Mouse (Mus musculus): Measurements from ENCODE around the gene Clec16a. TPM values are rescaled to one million over a fixed set of nuclear protein-coding genes. Genes with fewer than 3 reads are reported as not detected.

The Clec16a gene
- polyA plus RNA-seq, 1 experiment: 19.6 TPM

GRCm38 (mm10) chr16:10641146-10641545, 96.0 kb downstream of the Clec16a start:
- no peak for TF ChIP-seq GATA1 (IDR thresholded peaks at IDR 0.05; ENCODE audit: low read length)

DNA sequence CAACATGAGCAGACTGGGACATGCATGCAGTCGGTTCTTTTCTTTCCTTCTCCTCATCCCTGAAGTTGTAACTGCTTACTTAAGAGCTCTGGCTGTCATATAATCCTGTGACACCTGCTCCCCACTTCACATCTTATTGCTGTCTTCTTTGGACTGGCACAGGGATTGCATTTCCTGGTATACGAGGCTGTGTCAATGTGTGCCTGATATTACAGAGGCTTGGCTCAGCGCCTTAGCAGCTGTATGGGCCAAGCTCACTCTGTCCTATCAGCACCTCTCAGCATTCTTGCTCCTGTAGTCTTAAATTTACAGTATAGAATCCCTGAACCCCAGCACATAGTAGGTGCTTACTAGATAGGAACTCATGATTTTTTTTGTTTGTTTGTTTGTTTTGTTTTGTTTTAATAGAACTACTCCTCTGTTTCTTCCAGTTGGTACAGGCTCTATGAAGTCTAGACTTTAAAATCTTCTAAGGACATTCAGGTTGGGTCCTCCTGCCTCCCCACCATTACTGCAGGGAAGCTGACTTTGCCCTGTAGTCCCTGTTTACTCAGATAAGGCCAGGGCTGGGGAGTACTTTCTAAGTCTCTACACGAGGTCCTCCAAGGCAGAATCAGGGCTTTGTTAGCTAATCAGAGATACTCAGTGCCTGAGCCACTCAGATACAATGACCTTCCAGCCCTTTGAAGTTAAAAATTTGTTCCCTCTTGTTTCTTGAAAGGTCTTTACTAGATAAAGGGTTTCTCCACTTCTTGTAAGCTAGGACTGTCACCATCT, 97.9 kb downstream of the Clec16a start:
- no peak for TF ChIP-seq GATA1 (IDR thresholded peaks at IDR 0.05; ENCODE audit: low read length)

GRCm38 (mm10) chr16:10644238-10644637, 99.1 kb downstream of the Clec16a start:
- TF ChIP-seq GATA1 (IDR thresholded peaks at IDR 0.05; ENCODE audit: low read length): no peak

GRCm38 (mm10) chr16:10644731-10645130, 99.6 kb downstream of the Clec16a start:
- no peak for TF ChIP-seq GATA1 (IDR thresholded peaks at IDR 0.05; ENCODE audit: low read length)

DNA sequence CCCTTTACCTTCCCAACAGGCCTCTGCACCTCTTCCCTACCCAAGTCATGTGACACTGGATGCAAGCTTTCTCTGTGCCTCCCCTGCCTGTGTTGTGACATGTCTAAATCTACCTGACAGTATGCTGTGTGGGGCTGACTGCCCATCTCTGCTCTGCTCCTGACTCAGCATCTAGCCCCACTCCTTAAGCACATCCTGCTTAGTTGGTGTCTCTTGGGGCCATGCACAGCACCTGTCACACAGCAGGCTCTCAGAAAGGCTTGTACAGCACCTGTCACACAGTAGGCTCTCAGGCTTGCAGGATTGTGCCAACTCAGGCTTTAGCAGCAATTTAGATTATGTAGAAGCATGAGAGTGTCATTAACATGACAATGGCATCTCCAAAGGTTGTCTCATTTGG, 106.7 kb downstream of the Clec16a start:
- no peak for TF ChIP-seq GATA1 (IDR thresholded peaks at IDR 0.05; ENCODE audit: low read length)

DNA sequence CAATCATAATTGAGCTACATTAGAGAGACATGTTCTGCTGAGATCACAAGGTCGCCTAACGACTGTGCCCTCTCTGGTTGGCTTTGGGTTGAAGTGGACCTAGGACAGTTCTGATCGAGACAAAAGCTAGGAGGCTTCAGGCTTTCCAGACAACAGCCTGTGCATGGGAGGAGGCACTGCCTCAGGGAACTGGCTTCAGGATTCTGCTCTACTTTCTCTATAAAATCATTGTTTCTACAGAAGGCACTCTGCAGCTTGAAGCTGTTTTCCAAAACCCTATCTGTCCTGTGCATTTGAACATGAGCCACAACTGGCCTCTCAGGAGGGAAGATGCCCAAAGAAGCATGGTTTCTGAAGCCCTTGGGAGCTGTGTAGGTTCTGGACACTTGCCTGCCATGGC, 107.8 kb downstream of the Clec16a start:
- no peak for TF ChIP-seq GATA1 (IDR thresholded peaks at IDR 0.05; ENCODE audit: low read length)

DNA sequence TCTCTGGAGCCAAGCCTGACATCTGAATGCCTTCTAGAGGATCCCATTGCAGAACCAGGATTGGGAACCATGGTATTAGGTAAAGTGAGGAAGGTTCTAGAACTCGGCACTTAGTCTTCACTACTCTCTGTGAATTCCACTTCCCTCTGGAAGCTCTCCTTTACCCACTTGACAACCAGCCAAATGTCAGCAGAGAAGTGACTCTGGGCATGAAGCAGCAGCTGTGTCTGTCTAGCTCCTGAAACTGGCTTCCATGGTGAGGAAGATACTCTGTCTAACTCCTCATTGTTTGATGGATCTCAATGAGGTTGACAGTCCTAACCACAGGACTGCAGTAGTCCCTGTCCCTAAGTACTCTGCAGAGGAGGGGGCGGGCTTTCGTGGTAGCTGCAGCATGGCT, 110.1 kb downstream of the Clec16a start:
- no peak for TF ChIP-seq GATA1 (IDR thresholded peaks at IDR 0.05; ENCODE audit: low read length)

- no peak for TF ChIP-seq GATA1 (IDR thresholded peaks at IDR 0.05; ENCODE audit: low read length)
Measured at GRCm38 (mm10) chr16:10655926-10656325, 110.8 kb downstream of the Clec16a start.

DNA sequence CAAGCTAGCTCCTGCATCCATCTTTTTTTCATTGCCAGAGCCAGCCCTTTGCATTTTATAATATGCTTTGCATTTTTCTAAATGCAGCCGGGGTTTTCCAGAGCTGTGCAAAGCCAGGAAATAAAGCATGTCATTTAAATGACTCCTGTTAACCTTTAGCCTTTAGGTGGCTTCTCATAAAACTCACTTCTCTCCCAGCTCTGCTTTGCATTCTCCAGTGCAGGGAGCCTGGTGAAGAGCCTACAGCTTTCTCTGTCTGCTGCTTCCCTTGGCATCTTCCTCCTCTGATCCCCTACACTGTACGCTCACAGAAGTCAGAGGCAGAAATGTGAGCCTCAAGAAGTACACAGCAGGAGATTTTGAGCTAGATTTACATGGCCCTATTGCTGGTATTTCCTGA, 111.3 kb downstream of the Clec16a start:
- TF ChIP-seq GATA1 (IDR thresholded peaks at IDR 0.05; ENCODE audit: low read length): no peak

GRCm38 (mm10) chr16:10656939-10657338, 111.8 kb downstream of the Clec16a start:
- no peak for TF ChIP-seq GATA1 (IDR thresholded peaks at IDR 0.05; ENCODE audit: low read length)

DNA sequence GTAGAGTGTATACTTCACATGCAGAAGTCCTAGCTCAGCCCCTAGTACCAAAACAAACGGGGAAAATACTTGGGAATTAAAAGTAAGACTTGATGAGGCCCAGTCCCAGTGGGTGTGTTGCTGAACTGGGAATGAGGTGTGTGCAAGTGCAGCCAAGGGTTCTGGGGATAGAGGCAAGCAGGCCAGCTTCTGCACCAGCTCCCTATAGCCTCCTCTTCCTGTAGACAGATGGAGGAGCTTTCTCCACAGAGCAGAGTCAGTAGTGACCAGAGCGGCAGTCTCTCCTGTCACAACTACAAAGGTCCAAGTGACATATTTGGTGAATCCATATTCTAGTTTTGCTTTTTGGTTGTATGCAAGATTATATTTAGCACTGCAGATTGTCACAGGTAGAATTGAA, 114.1 kb downstream of the Clec16a start:
- TF ChIP-seq GATA1 (IDR thresholded peaks at IDR 0.05; ENCODE audit: low read length): no peak

DNA sequence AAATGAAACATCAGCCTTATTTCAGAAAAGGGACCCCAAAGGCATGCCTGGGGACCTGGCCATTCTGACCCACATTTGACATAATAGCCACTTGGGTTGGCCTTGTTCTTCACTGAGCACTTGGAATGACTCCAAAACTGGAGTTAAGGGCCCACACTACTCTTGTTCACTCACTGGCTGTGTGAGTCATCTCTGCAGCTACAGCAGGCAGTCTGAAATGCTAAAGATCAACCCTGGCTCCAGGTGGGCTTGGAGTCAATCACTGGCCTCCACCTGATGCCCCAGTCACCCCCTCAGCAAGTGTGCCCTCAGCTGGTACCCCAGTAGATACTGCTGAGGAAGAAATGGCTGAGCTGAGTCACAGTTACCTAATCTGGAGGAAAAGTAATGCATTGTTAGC, 115.4 kb downstream of the Clec16a start:
- no peak for TF ChIP-seq GATA1 (IDR thresholded peaks at IDR 0.05; ENCODE audit: low read length)

DNA sequence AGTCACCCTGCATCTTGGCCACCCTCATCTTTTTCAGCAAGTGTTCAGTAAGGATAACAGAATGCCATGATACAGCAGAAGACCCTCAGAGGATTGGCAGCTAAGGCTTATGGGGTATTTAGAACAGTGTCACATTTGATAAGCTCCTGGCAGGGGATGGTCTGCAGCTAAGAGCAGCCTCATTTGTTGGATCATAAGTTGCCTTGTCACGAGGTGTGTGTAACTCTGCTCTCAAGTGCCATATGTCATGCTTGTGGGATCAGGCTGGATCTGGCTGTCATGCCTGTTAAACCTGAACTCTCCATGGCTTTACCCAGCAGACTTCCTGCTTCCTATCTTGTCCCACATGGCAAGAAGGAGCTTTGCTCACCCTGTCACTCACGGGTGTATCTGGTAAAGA, 116.2 kb downstream of the Clec16a start:
- TF ChIP-seq GATA1 (IDR thresholded peaks at IDR 0.05; ENCODE audit: low read length): no peak

DNA sequence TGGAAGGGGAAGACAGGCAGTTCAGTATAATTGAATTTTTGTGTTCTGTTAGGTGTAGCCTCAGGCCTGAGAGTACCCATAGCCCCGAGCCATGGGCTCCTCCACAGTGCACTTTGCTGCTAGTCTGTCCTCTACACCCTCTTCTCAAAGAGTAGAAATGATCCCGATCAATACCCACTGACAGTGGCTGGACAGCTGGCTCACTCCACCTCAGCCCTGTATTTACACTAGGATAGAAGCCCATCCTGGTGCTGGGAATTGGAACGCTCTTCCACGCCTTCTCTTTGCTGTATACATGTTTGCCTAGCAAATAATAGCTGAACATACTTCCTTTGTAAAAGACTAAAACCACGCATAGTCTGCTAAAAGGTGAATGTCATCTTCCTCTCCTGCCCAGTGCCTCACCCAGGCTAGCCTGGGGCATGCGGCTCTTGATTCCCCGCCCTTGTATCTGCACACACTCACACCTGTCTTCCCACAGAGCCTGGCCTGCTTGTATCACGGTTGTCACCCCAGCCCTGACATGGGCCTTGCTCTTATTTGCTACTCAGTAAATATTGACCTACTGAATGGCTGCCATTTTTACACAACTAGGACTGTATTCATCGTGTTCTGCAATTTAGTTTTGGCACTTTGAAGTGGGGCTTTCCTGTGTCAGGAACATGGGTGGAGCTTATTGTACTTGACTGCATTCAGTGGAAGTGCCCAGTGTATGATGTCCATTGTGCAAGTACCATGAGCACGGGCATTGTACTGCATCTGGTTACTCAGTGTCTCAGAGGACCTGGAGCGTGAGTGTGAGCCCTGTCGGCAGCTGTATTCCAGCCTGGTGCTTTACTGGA, 119.0 kb downstream of the Clec16a start:
- TF ChIP-seq GATA1 (IDR thresholded peaks at IDR 0.05; ENCODE audit: low read length): no peak

GRCm38 (mm10) chr16:10664921-10665894, 120.1 kb downstream of the Clec16a start:
- TF ChIP-seq GATA1 (IDR thresholded peaks at IDR 0.05; ENCODE audit: low read length): peak; percentile 27

Measured in G1E-ER4 (cell line).